Mouse (Mus musculus): ENCODE measurements around the gene Smcr8.

DNA sequence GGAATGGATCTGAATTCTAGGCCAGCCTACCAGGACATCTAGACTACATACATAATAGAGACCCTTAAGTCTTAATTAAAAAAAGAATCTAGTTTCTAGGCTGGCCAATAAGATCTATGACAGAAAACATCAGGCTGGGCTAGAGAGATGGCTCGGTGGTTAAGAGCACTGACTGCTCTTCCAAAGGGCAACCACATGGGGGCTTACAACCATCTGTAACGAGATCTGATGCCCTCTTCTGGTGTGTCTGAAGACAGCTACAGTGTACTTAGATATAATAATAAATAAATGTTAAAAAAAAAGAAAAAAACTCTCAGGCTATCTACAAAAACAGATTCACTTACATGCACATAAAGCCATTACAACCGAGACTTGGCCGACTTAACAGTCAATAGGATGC lies 22.7 kb downstream of the Smcr8 start:
- no peak for TF ChIP-seq TAL1 (conservative IDR thresholded peaks at IDR 0.05; ENCODE audit: low read depth, low read length)
- TF ChIP-seq CTCF (IDR thresholded peaks at IDR 0.05; ENCODE audit: low read depth, low read length) = no peak
- no peak for TF ChIP-seq GATA2 (IDR thresholded peaks at IDR 0.05; ENCODE audit: borderline replicate concordance, low read depth, low read length)

Measured in G1E (cell line).